In genomic region chr9:50603189-50603997, GRCm38 (mm10) we compare ENCODE assay signal across 8 mouse cellular contexts. TPM values are rescaled to one million over a fixed set of nuclear protein-coding genes. Genes with fewer than 3 reads are reported as not detected.
DNase-seq lines count a peak whose midpoint lies in the region; ATAC-seq and TF ChIP-seq lines count a peak whose summit lies in the region.

Gene Sdhd, minus strand, starts transcription at chr9:50603812.
Gene Timm8b, plus strand, starts transcription at chr9:50603910.

- peaks cover 69% of the 10 kb centered on the region for H3K36me3 ChIP-seq in E14TG2a.4 (ENCODE audit: insufficient read depth, low read length)
- H3K36me3 ChIP-seq in forebrain, embryonic 12.5 days (replicated peaks), result peaks cover 44% of the 10 kb centered on the region
- H3K36me3 ChIP-seq in heart, postnatal 0 days (replicated peaks; ENCODE audit: control insufficient read depth, insufficient read depth, low read length), result peaks cover 42% of the 10 kb centered on the region
- peaks cover 26% of the 10 kb centered on the region for H3K36me3 ChIP-seq in liver, embryonic 16.5 days (ENCODE audit: control insufficient read depth, insufficient read depth)
- peaks cover 44% of the 10 kb centered on the region for H3K36me3 ChIP-seq in neural tube, embryonic 13.5 days
- H3K36me3 ChIP-seq in testis, adult 2 months (ENCODE audit: control insufficient read depth, insufficient read depth, low read length), result no peaks in the 10 kb centered on the region; the same call in 1 of the 2 replicates

- peak within 1 kb of the TSS; percentile 88 for H3K27ac ChIP-seq in forebrain, embryonic 12.5 days
- peak within 1 kb of the TSS; percentile 86 for H3K27ac ChIP-seq in heart, postnatal 0 days (ENCODE audit: low read depth)
- peak within 1 kb of the TSS; percentile 89 for H3K27ac ChIP-seq in liver, embryonic 16.5 days (ENCODE audit: low read length)
- peak within 1 kb of the TSS; percentile 93 for H3K27ac ChIP-seq in neural tube, embryonic 13.5 days (replicated peaks)
- H3K27ac ChIP-seq in testis, adult 2 months (ENCODE audit: control insufficient read depth, insufficient read depth, low read depth, low read length), result peak within 1 kb of the TSS; percentile 84

- H3K4me3 ChIP-seq in E14TG2a.4 (replicated peaks; ENCODE audit: low read length), result peak within 1 kb of the TSS; percentile 96
- peak within 1 kb of the TSS; percentile 85 for H3K4me3 ChIP-seq in forebrain, embryonic 12.5 days (replicated peaks)
- H3K4me3 ChIP-seq in heart, postnatal 0 days (ENCODE audit: low read depth, low read length), result peak within 1 kb of the TSS; percentile 73
- peak within 1 kb of the TSS; percentile 90 for H3K4me3 ChIP-seq in liver, embryonic 16.5 days (ENCODE audit: low read depth, low read length)
- peak within 1 kb of the TSS; percentile 88 for H3K4me3 ChIP-seq in neural tube, embryonic 13.5 days
- H3K4me3 ChIP-seq in testis, adult 2 months (ENCODE audit: control insufficient read depth, low read depth, low read length), result peak within 1 kb of the TSS; percentile 94

- peak; percentile 93 for DNase-seq in c-Kit-positive CD71-positive TER-119-positive erythroid progenitor cells, embryonic 14.5 days (ENCODE audit: low spot score)
- DNase-seq in heart, postnatal 0 days (ENCODE audit: low spot score), result peak; percentile 97
- DNase-seq in kidney, postnatal 4 days, result peak; percentile 92 to 96

- H3K9me3 ChIP-seq in E14TG2a.4 (ENCODE audit: low read length), result no peaks in the 10 kb centered on the region
- H3K9me3 ChIP-seq in forebrain, embryonic 12.5 days, result no peaks in the 10 kb centered on the region
- H3K9me3 ChIP-seq in heart, postnatal 0 days (replicated peaks; ENCODE audit: control insufficient read depth, low read length), result no peaks in the 10 kb centered on the region
- H3K9me3 ChIP-seq in liver, embryonic 16.5 days (replicated peaks; ENCODE audit: control insufficient read depth, low read length), result no peaks in the 10 kb centered on the region
- H3K9me3 ChIP-seq in neural tube, embryonic 13.5 days, result no peaks in the 10 kb centered on the region

- H3K27me3 ChIP-seq in E14TG2a.4 (ENCODE audit: insufficient read depth, low read length), result no peaks in the 10 kb centered on the region
- H3K27me3 ChIP-seq in forebrain, embryonic 12.5 days, result no peaks in the 10 kb centered on the region
- no peaks in the 10 kb centered on the region for H3K27me3 ChIP-seq in heart, postnatal 0 days (ENCODE audit: control insufficient read depth, insufficient read depth, low read length)
- H3K27me3 ChIP-seq in liver, embryonic 16.5 days (ENCODE audit: control insufficient read depth, insufficient read depth, low read depth, low read length), result no peaks in the 10 kb centered on the region
- H3K27me3 ChIP-seq in neural tube, embryonic 13.5 days, result no peaks in the 10 kb centered on the region
- no peaks in the 10 kb centered on the region for H3K27me3 ChIP-seq in testis, adult 2 months (ENCODE audit: control insufficient read depth, insufficient read depth, low read length)

- WGBS in forebrain, embryonic 12.5 days, result 2% methylated on average over 48 of the region's 48 CpGs
- under 1% methylated on average over 48 of the region's 48 CpGs for WGBS in heart, postnatal 0 days
- WGBS in liver, embryonic 16.5 days (ENCODE audit: insufficient replicate concordance), result under 1% methylated on average over 48 of the region's 48 CpGs
- under 1% methylated on average over 48 of the region's 48 CpGs for WGBS in neural tube, embryonic 13.5 days

- no peak for TF ChIP-seq EP300 in heart, postnatal 0 days (IDR thresholded peaks at IDR 0.05; ENCODE audit: low read depth)

- peak within 1 kb of the TSS; percentile 93 for H3K4me2 ChIP-seq in forebrain, embryonic 12.5 days
- peak within 1 kb of the TSS; percentile 96 for H3K4me2 ChIP-seq in heart, postnatal 0 days (ENCODE audit: low read depth, low read length)
- H3K4me2 ChIP-seq in liver, embryonic 16.5 days (ENCODE audit: low read depth, low read length), result peak within 1 kb of the TSS; percentile 93
- H3K4me2 ChIP-seq in neural tube, embryonic 13.5 days, result peak within 1 kb of the TSS; percentile 94

- H3K9ac ChIP-seq in forebrain, embryonic 12.5 days, result peak within 1 kb of the TSS; percentile 86
- H3K9ac ChIP-seq in heart, postnatal 0 days (replicated peaks; ENCODE audit: low read depth, low read length), result peak within 1 kb of the TSS; percentile 76
- H3K9ac ChIP-seq in liver, embryonic 16.5 days (ENCODE audit: low read depth, low read length), result peak within 1 kb of the TSS; percentile 92
- peak within 1 kb of the TSS; percentile 93 for H3K9ac ChIP-seq in neural tube, embryonic 13.5 days

- TF ChIP-seq CTCF in E14TG2a.4 (conservative IDR thresholded peaks at IDR 0.05; ENCODE audit: low read length), result no peak
- no peak for TF ChIP-seq CTCF in heart, postnatal 0 days (IDR thresholded peaks at IDR 0.05; ENCODE audit: low read depth)
- no peak for TF ChIP-seq CTCF in testis, adult 2 months (IDR thresholded peaks at IDR 0.05; ENCODE audit: control insufficient read depth, insufficient read depth, insufficient replicate concordance, low read depth, low read length)

- TF ChIP-seq POLR2A in testis, adult 2 months (IDR thresholded peaks at IDR 0.05; ENCODE audit: control insufficient read depth, low read depth, low read length), result peak; percentile 97

- peaks cover 46% of the 10 kb centered on the region for H3K4me1 ChIP-seq in E14TG2a.4 (replicated peaks; ENCODE audit: low read depth, low read length)
- H3K4me1 ChIP-seq in forebrain, embryonic 12.5 days, result peaks cover 25% of the 10 kb centered on the region
- peaks cover 15% of the 10 kb centered on the region for H3K4me1 ChIP-seq in heart, postnatal 0 days (ENCODE audit: control insufficient read depth, insufficient read depth)
- H3K4me1 ChIP-seq in liver, embryonic 16.5 days (ENCODE audit: control insufficient read depth, low read depth, low read length), result peaks cover 30% of the 10 kb centered on the region
- peaks cover 32% of the 10 kb centered on the region for H3K4me1 ChIP-seq in neural tube, embryonic 13.5 days (replicated peaks)
- H3K4me1 ChIP-seq in testis, adult 2 months (ENCODE audit: control insufficient read depth, insufficient read depth, low read length), result peaks cover 5% of the 10 kb centered on the region

- ATAC-seq in forebrain, embryonic 12.5 days (ENCODE audit: low FRiP score), result peak; percentile 97
- peak; percentile 97 for ATAC-seq in heart, postnatal 0 days (ENCODE audit: insufficient read depth, low read depth)
- peak; percentile 94 for ATAC-seq in liver, embryonic 16.5 days (ENCODE audit: low read depth)
- peak; percentile 97 for ATAC-seq in neural tube, embryonic 13.5 days (ENCODE audit: low read depth)

RNA-seq across cellular contexts. Expression of gene Sdhd, which starts in this region (rescaled TPM):
- 219 and 221 TPM in 2 replicates for polyA plus RNA-seq in forebrain, embryonic 12.5 days (2016; fragmentation: Nextera tagmentation; extraction: Ambion mirVana)
- 980 and 992 TPM in 2 replicates for total RNA-seq in heart, postnatal 0 days (2014; rRNA removed; ENCODE audit: low replicate concordance)
- 1,236 and 1,240 TPM in 2 replicates for polyA plus RNA-seq in heart, postnatal 0 days (2015; fragmentation: Nextera tagmentation; extraction: Ambion mirVana)
- polyA plus RNA-seq in liver, embryonic 16.5 days (2015; fragmentation: Nextera tagmentation; extraction: Ambion mirVana), result 308 and 319 TPM in 2 replicates
- polyA plus RNA-seq in neural tube, embryonic 13.5 days (2015; fragmentation: Nextera tagmentation; extraction: Ambion mirVana), result 229 and 243 TPM in 2 replicates
- polyA plus RNA-seq in testis, adult 2 months (2012; rRNA removed), result 61.7 and 75.8 TPM in 2 replicates

RNA-seq across cellular contexts. Expression of gene Timm8b, which starts in this region (rescaled TPM):
- 385 and 386 TPM in 2 replicates for polyA plus RNA-seq in forebrain, embryonic 12.5 days (2016; fragmentation: Nextera tagmentation; extraction: Ambion mirVana)
- total RNA-seq in heart, postnatal 0 days (2014; rRNA removed; ENCODE audit: low replicate concordance), result 115 and 163 TPM in 2 replicates
- 445 and 461 TPM in 2 replicates for polyA plus RNA-seq in heart, postnatal 0 days (2015; fragmentation: Nextera tagmentation; extraction: Ambion mirVana)
- 141 and 164 TPM in 2 replicates for polyA plus RNA-seq in liver, embryonic 16.5 days (2015; fragmentation: Nextera tagmentation; extraction: Ambion mirVana)
- polyA plus RNA-seq in neural tube, embryonic 13.5 days (2015; fragmentation: Nextera tagmentation; extraction: Ambion mirVana), result 366 and 422 TPM in 2 replicates
- polyA plus RNA-seq in testis, adult 2 months (2012; rRNA removed), result 512 and 577 TPM in 2 replicates

Comparison
In these comparisons a context has a peak if more than half of its experiments do, and no peak if none do; other contexts are left out.
1. Peak in every context shown above with its lines: DNase-seq, ATAC-seq, H3K4me3 ChIP-seq and H3K27ac ChIP-seq.